Mouse (Mus musculus) testis, adult 2 months (tissue): ENCODE measurements at regions not wholly inside any gene's neighbourhood (a gene's known extent, or its start where the extent isn't known, plus 50 kb on each side); places are given as distances from the start of the nearest gene placed in this dataset.

Experiments used
- CTCF ChIP-seq: fragments of 200-500 bp; IDR thresholded peaks from 2 replicates; pipeline ENCODE4 v1.5.1; 2012; ENCODE audit warnings: low read depth, mild to moderate bottlenecking, inconsistent platforms, low read length, moderate library complexity; ENCODE audit not compliant: control insufficient read depth, insufficient read depth, insufficient replicate concordance
- POLR2A ChIP-seq: fragments of 200-500 bp; IDR thresholded peaks from 2 replicates; pipeline ENCODE4 v1.6.1; 2012; ENCODE audit warnings: low read depth, mild to moderate bottlenecking, inconsistent platforms, low read length, moderate library complexity; ENCODE audit not compliant: control insufficient read depth

GRCm38 (mm10) chr1:88847333-88848091, 145.5 kb upstream of the Arl4c start:
- no peak for TF ChIP-seq POLR2A
- TF ChIP-seq CTCF: no peak
